Mouse (Mus musculus): ENCODE results near the gene Aste1.

Aste1 gene
- long read RNA-seq, experiment 1, partial matches to known transcripts: 0 of 8 reads
- long read RNA-seq, experiment 1, other reads (novel, unspliced or antisense): 6 of 8 reads
- long read RNA-seq, experiment 2, partial matches to known transcripts: 1 of 6 reads
- long read RNA-seq, experiment 2, other reads (novel, unspliced or antisense): 3 of 6 reads

- intact Hi-C loops (cut with DNase I): loop anchor here (10.0 kb wide), 1 partner anchor 1130 kb away; the partner anchor contains the start of gene Dnajc13
These were observed at the start of gene Aste1, which contains the start of gene Nek11 for GRCm38 (mm10) chr9:105395218-105395627. Gene Aste1 (plus strand): TSS chr9:105395392. Gene Nek11 (minus strand): TSS chr9:105395524.

- intact Hi-C loops (cut with DNase I): no loop called here
These were observed 46.8 kb upstream of the Aste1 start for GRCm38 (mm10) chr9:105348242-105349031.

GRCm38 (mm10) chr9:105349034-105349433 is 46.2 kb upstream of the Aste1 start:
- intact Hi-C loops (cut with DNase I): no loop called here

GRCm38 (mm10) chr9:105362181-105362580 is 33.0 kb upstream of the Aste1 start:
- intact Hi-C loops (cut with DNase I): no loop called here

DNA sequence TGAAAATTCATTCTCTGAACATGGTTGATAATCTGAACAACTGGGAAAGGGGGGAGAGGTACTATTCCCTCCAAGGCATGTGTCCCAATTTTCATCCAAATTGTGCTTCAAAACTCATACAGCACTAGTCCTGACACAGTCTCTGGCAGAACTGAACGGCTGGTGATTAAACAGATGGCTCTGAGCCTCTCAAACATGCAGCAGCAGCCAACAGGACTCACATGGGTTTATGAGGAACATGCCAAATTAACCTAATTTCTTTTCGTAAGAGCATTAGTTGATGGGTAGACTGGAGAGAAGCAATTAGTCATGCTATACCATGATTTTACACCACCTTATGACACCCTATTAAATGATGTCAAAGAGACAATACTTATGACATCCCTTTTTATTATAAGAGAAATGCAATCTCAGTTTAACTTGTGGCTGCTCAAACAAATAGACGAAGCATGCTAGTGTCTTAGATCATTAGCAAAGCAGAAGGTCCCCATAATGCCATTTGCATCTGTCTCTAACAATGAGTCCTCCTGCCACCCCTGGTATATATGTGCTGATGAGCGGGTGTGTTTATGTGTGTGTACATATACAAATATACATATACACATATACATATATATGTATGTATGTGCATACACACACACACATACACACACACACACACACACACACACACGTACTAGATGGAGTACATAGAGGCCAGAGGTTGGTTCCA is 31.5 kb upstream of the Aste1 start:
- intact Hi-C loops (cut with DNase I): no loop called here

DNA sequence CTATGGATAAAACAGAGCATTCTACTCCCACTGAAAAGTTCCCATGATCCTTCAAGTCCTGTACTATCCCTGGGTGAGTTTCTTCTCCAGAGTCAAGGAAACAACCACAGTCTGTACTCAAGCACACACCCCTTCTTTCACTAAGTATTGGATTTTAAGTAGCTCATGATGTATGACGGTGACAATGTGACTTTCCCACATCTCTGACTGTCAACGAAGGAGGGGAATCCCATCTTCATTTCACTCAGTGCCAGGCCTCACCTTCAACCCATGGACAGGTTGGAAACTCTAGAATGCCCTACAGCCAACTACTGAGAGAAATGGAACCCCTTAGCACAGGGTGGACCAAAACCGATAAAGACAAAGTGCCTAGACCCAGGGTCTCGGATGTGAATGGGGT is 29.0 kb upstream of the Aste1 start:
- intact Hi-C loops (cut with DNase I): no loop called here

DNA sequence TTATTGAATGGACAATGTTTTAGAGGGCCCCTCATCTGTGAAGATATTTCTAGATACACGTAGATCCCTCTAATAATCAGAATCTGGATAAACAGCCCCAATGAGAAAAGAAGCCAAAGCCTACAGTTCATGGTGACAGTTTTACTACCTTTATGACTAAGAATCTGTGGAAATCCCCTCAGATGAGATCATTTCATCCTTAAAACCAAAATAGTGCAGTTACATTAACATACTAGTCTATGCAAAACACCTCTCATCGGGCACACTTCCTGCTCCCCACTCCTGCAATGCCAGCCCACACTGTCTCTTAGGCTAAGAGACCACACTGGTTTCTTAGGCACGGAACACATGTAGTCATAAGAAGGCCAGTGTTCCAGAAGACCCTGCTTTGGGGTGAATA is 26.6 kb upstream of the Aste1 start:
- intact Hi-C loops (cut with DNase I): no loop called here

GRCm38 (mm10) chr9:105374361-105374760 is 20.8 kb upstream of the Aste1 start:
- intact Hi-C loops (cut with DNase I): no loop called here

DNA sequence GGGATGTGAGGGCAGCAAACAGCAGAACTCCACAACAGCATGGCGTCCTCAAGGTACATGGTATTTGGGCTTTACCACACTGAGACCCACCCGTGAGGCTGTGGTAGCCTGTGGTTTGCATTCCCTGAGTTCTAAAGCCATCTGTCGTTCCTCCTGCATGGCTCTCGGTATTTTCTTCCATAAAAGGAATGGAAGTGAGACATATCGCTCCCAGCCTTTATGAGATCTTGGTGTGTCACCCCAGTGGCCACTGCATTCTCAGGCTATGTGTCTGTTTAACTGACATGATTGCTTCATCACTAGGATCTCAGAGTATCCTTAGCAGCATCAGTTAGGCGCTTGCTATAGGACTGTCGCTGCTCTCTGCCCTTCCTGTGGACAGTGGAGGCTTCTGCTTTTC is 18.8 kb upstream of the Aste1 start:
- intact Hi-C loops (cut with DNase I): no loop called here

GRCm38 (mm10) chr9:105376954-105377530 is 18.1 kb upstream of the Aste1 start:
- intact Hi-C loops (cut with DNase I): no loop called here

GRCm38 (mm10) chr9:105377622-105378021 is 17.6 kb upstream of the Aste1 start:
- intact Hi-C loops (cut with DNase I): no loop called here

- intact Hi-C loops (cut with DNase I): no loop called here
These were observed 15.6 kb upstream of the Aste1 start for GRCm38 (mm10) chr9:105379533-105380145.

DNA sequence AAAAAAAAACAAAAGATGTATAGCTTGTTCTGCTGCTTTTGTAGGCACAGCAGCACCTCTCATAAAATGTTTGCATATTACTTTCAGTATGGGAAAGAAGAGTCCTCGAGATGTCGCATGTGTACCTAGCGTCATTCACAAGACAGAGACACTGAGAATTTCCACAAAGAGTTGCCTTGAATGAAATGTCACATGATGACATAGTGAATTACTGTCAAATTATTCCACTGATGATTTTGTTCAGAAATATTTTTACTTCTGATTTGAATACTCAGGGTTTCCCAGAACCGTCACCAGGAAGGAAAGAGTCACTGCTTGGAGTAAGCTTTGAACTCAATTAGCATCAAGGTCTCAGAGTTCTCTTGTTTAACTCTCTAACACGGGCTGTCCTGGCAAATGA is 7.8 kb upstream of the Aste1 start:
- intact Hi-C loops (cut with DNase I): loop anchor here (5.0 kb wide), 1 partner anchor 335 kb away; the partner anchor contains the start of gene Mrpl3

- intact Hi-C loops (cut with DNase I): loop anchor here (2.0 to 5.0 kb wide), 2 partner anchors 337 to 814 kb away; partner anchors contain the start of gene Mrpl3
These were observed 5.9 kb upstream of the Aste1 start for GRCm38 (mm10) chr9:105389289-105389688.

- intact Hi-C loops (cut with DNase I): loop anchor here (10.0 kb wide), 1 partner anchor 1126 kb away; the partner anchor contains the start of gene Dnajc13
These were observed 4.6 kb upstream of the Aste1 start for GRCm38 (mm10) chr9:105390616-105391015.

GRCm38 (mm10) chr9:105394720-105395119 is 472 bp upstream of the Aste1 start:
- intact Hi-C loops (cut with DNase I): loop anchor here (10.0 kb wide), 1 partner anchor 1130 kb away; the partner anchor contains the start of gene Dnajc13

DNA sequence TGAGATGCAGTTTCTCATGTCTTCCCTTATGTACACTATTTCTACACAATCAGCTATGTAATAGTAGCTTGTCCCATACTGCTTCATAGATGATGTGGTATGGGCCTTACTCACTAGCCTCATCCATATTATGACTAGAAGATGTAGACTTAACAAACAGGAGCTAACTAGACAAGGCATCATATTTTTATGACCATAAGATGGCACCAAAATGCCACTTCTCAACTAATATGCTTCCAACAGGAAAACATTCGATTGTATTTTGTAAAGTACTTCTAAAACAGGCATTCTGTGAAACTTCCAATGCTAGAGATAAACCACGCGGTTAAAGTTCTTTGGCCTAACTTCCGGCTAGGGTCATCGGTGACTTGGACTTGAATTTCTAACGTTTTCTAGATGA is 13.4 kb downstream of the Aste1 start:
- intact Hi-C loops (cut with DNase I): loop anchor here (10.0 kb wide), 1 partner anchor 46 kb away; no protein-coding TSS in a partner anchor

GRCm38 (mm10) chr9:105459032-105459431 is 63.8 kb downstream of the Aste1 start:
- intact Hi-C loops (cut with DNase I): loop anchor here (10.0 kb wide), 1 partner anchor 54 kb away; no protein-coding TSS in a partner anchor

- intact Hi-C loops (cut with DNase I): no loop called here
These were observed 66.3 kb downstream of the Aste1 start for GRCm38 (mm10) chr9:105461496-105461895.
